Mouse (Mus musculus) limb, embryonic 11.5 days (tissue): ENCODE measurements at regions not wholly inside any gene's neighbourhood (a gene's known extent, or its start where the extent isn't known, plus 50 kb on each side); places are given as distances from the start of the nearest gene placed in this dataset.
A peak's percentile ranks its signal among the peaks of the same experiment; 100 is the strongest.
"Not testable (repeated sequence)": the region's sequence is repeated elsewhere in the genome, so short reads cannot be mapped to it uniquely, and the experiment has no call there.

Experiments
- ATAC-seq: fragments of 200-750 bp; cut with Nextera tagmentation; 2 replicates; pipeline ENCODE4 v1.8.0; 2017; ENCODE audit warnings: low read depth; ENCODE audit not compliant: insufficient number of reproducible peaks, low FRiP score, low TSS enrichment
- DNase-seq: peaks from one replicate; pipeline ENCODE4 v3.0.0-alpha.2; 2015; ENCODE audit warnings: low spot score
- H3K27ac ChIP-seq: fragments of 300-500 bp; sonication (generic); replicated peaks from 2 replicates; pipeline ENCODE4 v1.5.1; 2014; ENCODE audit warnings: low read depth, mild to moderate bottlenecking, low read length
- H3K27me3 ChIP-seq: fragments of 300-500 bp; sonication (generic); 2 replicates; pipeline ENCODE4 v1.6.1; 2014; ENCODE audit warnings: mild to moderate bottlenecking, low read length, mixed read lengths; ENCODE audit not compliant: control insufficient read depth, insufficient read depth
- H3K36me3 ChIP-seq: fragments of 300-500 bp; sonication (generic); 2 replicates; pipeline ENCODE4 v1.6.1; 2014; ENCODE audit warnings: mild to moderate bottlenecking, low read length, moderate library complexity, mixed read lengths; ENCODE audit not compliant: control insufficient read depth, insufficient read depth
- H3K4me1 ChIP-seq: fragments of 300-500 bp; sonication (generic); 2 replicates; pipeline ENCODE4 v1.6.1; 2014; ENCODE audit warnings: low read length, mixed read lengths; ENCODE audit not compliant: control insufficient read depth, insufficient read depth
- H3K4me2 ChIP-seq: fragments of 300-500 bp; sonication (generic); 2 replicates; pipeline ENCODE4 v1.6.1; 2014; ENCODE audit warnings: low read depth, mild to moderate bottlenecking, moderate library complexity; ENCODE audit not compliant: severe bottlenecking
- H3K4me3 ChIP-seq: fragments of 300-500 bp; sonication (generic); 2 replicates; pipeline ENCODE4 v1.5.1; 2014; ENCODE audit warnings: low read depth, low read length
- H3K9ac ChIP-seq: fragments of 300-500 bp; sonication (generic); 2 replicates; pipeline ENCODE4 v1.6.1; 2014; ENCODE audit warnings: mild to moderate bottlenecking, low read length
- H3K9me3 ChIP-seq: fragments of 300-500 bp; sonication (generic); 2 replicates; pipeline ENCODE4 v1.6.1; 2016; ENCODE audit warnings: low read length; ENCODE audit not compliant: control insufficient read depth
- WGBS: fragments of 180-500 bp; shearing (Covaris S2); extraction: QIAGEN DNeasy Blood & Tissue Kit; methylation state at CpG from one replicate; pipeline ENCODE4 v1.1.7; 2014; 5-methylcytosine and 5-hydroxymethylcytosine counted together

DNA sequence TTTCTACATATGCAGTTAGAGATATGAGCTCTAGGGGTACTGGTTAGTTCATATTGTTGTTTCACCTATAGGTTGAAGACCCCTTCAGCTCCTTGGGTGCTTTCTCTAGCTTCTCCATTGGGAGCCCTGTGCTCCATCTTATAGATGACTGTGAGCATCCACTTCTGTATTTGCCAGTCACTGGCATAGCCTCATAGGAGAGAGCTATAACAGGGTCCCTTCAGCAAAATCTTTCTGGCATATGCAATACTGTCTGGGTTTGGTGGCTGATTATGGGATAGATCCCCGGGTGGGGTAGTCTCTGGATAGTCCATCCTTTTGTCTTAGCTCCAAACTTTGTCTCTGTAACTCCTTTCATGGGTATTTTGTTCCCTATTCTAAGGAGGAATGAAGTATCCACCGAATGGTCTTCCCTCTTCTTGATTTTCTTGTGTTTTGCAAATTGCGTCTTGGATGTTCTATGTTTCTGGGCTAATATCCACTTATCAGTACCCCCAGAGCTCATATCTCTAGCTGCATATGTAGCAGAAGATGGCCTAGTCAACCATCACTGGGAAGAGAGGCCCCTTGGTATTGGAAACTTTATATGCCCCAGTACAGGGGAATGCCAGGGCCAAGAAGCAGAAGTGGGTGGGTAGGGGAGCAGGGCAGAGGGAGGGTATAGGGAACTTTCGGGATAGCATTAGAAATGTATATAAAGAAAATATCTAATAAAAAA is 279.4 kb upstream of the Cwc22 start:
- H3K4me2 ChIP-seq, ATAC-seq, H3K27me3 ChIP-seq, H3K36me3 ChIP-seq, H3K27ac ChIP-seq, H3K4me1 ChIP-seq, H3K9me3 ChIP-seq, DNase-seq, H3K4me3 ChIP-seq, H3K9ac ChIP-seq: not testable (repeated sequence)
- WGBS: 89% methylated on average over 4 of the region's 4 CpGs

DNA sequence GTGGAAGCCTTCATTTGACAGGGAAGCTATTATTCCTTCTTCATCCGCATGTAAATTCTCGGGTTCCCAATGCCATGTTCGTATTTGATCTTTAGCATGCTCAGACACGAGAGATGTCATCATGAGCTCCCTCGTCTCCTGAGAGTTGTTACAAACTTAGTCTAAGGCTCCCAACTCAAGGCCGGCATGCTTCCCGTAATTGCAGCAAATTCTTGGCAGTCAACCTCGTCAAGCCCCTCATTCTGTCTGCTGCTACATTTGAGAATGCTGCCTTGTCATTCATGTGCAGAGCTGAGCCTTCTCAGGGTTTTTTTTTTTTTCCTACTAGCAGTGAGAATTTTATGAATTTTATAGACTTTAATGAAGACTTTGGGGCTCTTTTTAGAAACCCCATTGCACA is 268.3 kb upstream of the Cwc22 start:
- H3K27me3 ChIP-seq: no peaks in the 10 kb centered on the region
- no peaks in the 10 kb centered on the region for H3K9me3 ChIP-seq
- ATAC-seq: no peak
- no peak overlapping the region for H3K27ac ChIP-seq
- DNase-seq: no peak
- H3K4me1 ChIP-seq: no peaks in the 10 kb centered on the region
- H3K4me2 ChIP-seq: no peak overlapping the region
- H3K36me3 ChIP-seq: no peaks in the 10 kb centered on the region
- H3K9ac ChIP-seq: no peak overlapping the region
- no peak overlapping the region for H3K4me3 ChIP-seq
- WGBS: 76% methylated on average over 8 of the region's 8 CpGs

DNA sequence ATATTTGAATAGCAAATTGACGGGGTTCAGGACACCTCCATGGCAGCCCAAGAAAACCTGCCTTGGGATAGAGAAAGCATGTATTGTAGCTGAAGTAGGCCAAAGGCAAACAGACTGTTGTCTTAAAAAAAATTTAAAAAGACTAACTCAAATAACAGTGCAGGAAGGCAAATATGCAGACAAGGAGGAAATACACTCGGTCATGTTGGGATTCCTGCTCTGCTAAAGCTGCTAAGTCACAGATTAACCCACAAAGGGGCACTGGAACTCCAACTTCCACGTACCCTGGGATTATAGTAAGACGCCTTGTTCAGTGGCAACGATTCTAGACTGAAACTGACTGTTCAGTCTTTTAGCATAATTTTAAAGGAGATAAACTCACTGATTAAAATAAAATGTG is 258.9 kb upstream of the Cwc22 start:
- Histone ChIP-seq H3K27ac (no peak overlapping the region), H3K27me3 (no peaks in the 10 kb centered on the region), H3K9ac (no peak overlapping the region), H3K4me1 (no peaks in the 10 kb centered on the region), H3K9me3 (no peaks in the 10 kb centered on the region), H3K4me3 (no peak overlapping the region), H3K4me2 (no peak overlapping the region), H3K36me3 (no peaks in the 10 kb centered on the region)
- DNase-seq: no peak
- ATAC-seq: no peak
- 89% methylated on average over 5 of the region's 5 CpGs for WGBS

DNA sequence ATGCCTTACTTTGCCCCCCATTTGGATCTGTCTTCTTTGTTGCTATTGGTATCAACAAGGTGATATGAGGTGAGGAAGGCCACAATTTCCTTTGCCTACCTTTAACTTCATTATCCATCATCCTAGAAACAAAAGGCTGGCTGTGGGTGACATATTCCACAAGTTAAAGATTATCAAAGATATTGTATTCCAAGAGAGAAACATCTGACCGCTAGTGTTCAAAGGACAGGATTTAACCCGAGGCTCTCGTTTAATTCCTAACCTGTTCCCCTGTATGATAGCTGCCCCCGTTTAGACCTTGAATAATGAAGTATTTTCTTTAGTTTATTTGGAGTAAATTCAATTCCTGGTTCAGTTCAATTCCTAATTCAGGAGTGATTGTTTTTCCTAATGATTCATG is 249.8 kb upstream of the Cwc22 start:
- Histone ChIP-seq H3K9ac (no peak overlapping the region), H3K27me3 (no peaks in the 10 kb centered on the region), H3K36me3 (no peaks in the 10 kb centered on the region), H3K27ac (no peak overlapping the region), H3K4me2 (no peak overlapping the region), H3K4me3 (no peak overlapping the region), H3K4me1 (no peaks in the 10 kb centered on the region), H3K9me3 (no peaks in the 10 kb centered on the region)
- ATAC-seq (no peak), DNase-seq (no peak)
- WGBS: 87% methylated on average over 4 of the region's 4 CpGs

DNA sequence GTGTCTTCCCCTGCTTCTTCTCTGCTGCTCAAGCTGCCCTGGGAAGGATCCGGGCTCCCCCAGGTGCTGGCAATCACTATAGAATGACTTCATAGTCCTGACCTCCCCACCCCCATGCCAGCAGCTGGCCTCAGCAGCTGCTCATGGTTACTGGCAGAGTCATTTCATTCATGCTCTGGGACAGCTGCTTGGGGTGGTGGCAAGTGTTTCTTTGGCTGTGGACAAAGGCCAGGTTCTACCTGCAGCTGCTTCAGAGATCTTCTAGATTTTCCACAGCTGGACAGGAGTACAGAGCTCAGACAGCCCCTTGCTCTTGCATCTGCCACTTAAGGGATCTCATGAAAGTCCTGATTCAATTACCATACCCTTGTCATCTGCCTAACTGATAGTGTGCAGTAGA is 243.4 kb upstream of the Cwc22 start:
- Histone ChIP-seq H3K4me2 (no peak overlapping the region), H3K27me3 (no peaks in the 10 kb centered on the region), H3K4me3 (no peak overlapping the region), H3K9me3 (no peaks in the 10 kb centered on the region), H3K27ac (no peak overlapping the region), H3K4me1 (peaks cover 5% of the 10 kb centered on the region; the same call in 1 of the 2 replicates), H3K9ac (no peak overlapping the region), H3K36me3 (no peaks in the 10 kb centered on the region)
- WGBS: 5% methylated on average over 1 of the region's 1 CpGs
- peak; percentile 88 for ATAC-seq
- DNase-seq: peak; percentile 82

DNA sequence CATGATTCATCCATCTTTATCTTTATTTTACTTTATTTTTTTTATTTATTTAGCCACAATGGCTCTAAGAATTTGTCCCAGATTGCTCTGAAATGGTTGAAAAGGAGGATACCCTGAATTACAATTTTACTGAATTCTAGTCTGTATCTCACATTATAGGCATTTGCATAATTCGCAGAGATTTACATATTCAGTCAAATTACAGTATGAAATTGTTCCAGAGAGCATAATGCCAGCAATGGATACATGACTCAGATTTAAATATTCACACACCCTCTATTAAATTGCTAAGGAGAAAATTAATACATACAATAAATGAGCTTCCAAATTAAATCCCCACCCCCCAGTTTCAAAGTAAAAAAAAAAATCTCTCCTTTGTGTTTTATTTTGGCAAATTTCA is 238.8 kb upstream of the Cwc22 start:
- 72% methylated on average over 1 of the region's 1 CpGs for WGBS
- Histone ChIP-seq H3K4me1 (peaks cover 5% of the 10 kb centered on the region; the same call in 1 of the 2 replicates), H3K4me2 (no peak overlapping the region), H3K9ac (no peak overlapping the region), H3K27me3 (no peaks in the 10 kb centered on the region), H3K4me3 (no peak overlapping the region), H3K36me3 (no peaks in the 10 kb centered on the region), H3K9me3 (no peaks in the 10 kb centered on the region), H3K27ac (no peak overlapping the region)
- DNase-seq (no peak), ATAC-seq (no peak)

DNA sequence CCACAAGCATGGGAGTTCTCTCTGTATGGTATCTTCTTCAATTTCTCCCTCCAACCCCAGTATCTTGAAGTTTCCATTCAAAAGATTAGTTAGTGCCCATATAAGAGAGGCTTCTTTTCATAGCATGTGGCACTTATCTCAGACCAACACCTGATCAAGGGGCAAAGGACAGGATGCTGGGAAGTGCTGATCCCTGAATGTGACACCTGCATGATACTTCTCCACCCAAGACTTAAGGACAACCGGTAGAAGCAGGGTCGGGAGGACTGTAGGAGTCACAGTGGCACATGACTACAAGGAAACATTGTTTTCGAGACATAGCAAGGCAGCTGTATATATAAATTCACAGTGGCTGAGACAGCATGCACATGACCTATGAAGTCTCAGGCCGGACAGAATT is 227.6 kb upstream of the Cwc22 start:
- Histone ChIP-seq H3K36me3 (no peaks in the 10 kb centered on the region), H3K4me2 (no peak overlapping the region), H3K9ac (no peak overlapping the region), H3K4me1 (no peaks in the 10 kb centered on the region), H3K4me3 (no peak overlapping the region), H3K9me3 (no peaks in the 10 kb centered on the region), H3K27ac (no peak overlapping the region), H3K27me3 (no peaks in the 10 kb centered on the region)
- DNase-seq (no peak), ATAC-seq (no peak)
- WGBS: 70% methylated on average over 4 of the region's 4 CpGs

DNA sequence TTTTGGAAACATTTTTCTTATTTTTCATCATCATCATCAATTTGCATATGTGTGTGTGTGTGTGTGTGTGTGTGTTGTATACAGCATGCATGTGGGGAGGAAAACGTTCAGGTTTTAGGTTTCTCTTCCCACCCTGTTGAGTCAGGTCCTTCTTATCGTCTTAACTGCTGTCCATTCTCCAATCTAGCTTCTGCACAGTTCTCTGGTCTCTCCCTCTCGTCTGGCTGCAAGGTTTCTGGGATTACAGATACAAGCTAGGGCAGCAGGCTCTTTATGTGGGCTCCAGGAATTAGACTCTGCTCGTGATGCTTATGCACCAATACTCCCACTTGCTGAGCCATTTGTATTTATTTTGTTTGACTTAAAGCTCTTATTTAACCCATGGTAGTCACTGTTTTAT is 226.6 kb upstream of the Cwc22 start:
- no peak overlapping the region for H3K4me2 ChIP-seq
- no peak overlapping the region for H3K9ac ChIP-seq
- no peak for ATAC-seq
- no peak overlapping the region for H3K4me3 ChIP-seq
- WGBS: 76% methylated on average over 4 of the region's 4 CpGs
- H3K9me3 ChIP-seq: no peaks in the 10 kb centered on the region
- no peaks in the 10 kb centered on the region for H3K4me1 ChIP-seq
- no peak overlapping the region for H3K27ac ChIP-seq
- DNase-seq: no peak
- no peaks in the 10 kb centered on the region for H3K27me3 ChIP-seq
- H3K36me3 ChIP-seq: no peaks in the 10 kb centered on the region

DNA sequence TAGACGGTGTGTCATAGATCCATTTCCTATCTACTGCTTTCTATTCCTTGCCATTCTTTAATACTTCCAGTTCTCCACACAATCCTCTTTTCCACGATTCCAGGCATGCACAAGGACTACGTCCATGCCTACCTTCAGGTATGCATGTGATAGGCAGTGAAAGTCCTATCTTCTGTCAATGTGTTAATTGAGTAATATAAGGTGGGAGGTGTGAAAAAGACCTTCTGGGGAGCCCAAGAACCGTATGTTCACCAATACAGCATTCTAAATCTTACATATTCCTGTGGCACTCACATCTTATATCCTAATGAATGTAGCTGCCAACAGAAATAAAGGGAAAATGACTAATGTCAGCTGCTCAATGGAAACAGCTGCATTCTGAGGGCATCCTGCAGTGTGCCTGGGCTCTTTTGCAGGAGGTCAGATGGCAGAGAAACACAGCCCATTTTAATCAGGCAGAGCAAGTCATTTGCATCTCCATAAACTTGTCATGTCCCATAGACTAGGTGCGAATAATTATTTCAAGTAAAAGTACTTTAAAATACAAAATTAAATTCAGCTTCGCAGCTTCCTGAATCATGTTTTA is 224.1 kb upstream of the Cwc22 start:
- Histone ChIP-seq H3K27ac (no peak overlapping the region), H3K4me1 (no peaks in the 10 kb centered on the region), H3K9ac (no peak overlapping the region), H3K4me3 (no peak overlapping the region), H3K4me2 (no peak overlapping the region), H3K27me3 (no peaks in the 10 kb centered on the region), H3K9me3 (no peaks in the 10 kb centered on the region), H3K36me3 (no peaks in the 10 kb centered on the region)
- no peak for ATAC-seq
- 83% methylated on average over 6 of the region's 6 CpGs for WGBS
- DNase-seq: no peak
